Mouse (Mus musculus) intestine, embryonic 14.5 days (tissue): ENCODE results near the gene Six6. TPM values are rescaled to one million over a fixed set of nuclear protein-coding genes. Genes with fewer than 3 reads are reported as not detected.

Experiments used
- ATAC-seq: fragments of 200-750 bp; cut with Nextera tagmentation; replicated peaks from 2 replicates; pipeline ENCODE4 v1.8.0; 2017; ENCODE audit warnings: low read depth, moderate number of reproducible peaks, moderate TSS enrichment, moderate library complexity; ENCODE audit not compliant: low FRiP score, low TSS enrichment
- DNase-seq: peaks from one replicate; pipeline ENCODE4 v3.0.0-alpha.2; 2018; ENCODE audit warnings: low spot score
- H3K27ac ChIP-seq: fragments of 300-500 bp; sonication (generic); 2 replicates; pipeline ENCODE4 v1.5.1; 2014; ENCODE audit warnings: low read depth, mild to moderate bottlenecking, control low read depth
- H3K27me3 ChIP-seq: fragments of 300-500 bp; sonication (generic); replicated peaks from 2 replicates; pipeline ENCODE4 v1.6.1; 2014; ENCODE audit warnings: low read length, control low read depth; ENCODE audit not compliant: control insufficient read depth, insufficient read depth
- H3K36me3 ChIP-seq: fragments of 300-500 bp; sonication (generic); 2 replicates; pipeline ENCODE4 v1.6.1; 2014; ENCODE audit warnings: low read length, control low read depth; ENCODE audit not compliant: control insufficient read depth, insufficient read depth
- H3K4me1 ChIP-seq: fragments of 300-500 bp; sonication (generic); replicated peaks from 2 replicates; pipeline ENCODE4 v1.6.1; 2014; ENCODE audit warnings: low read length, control low read depth, mixed read lengths; ENCODE audit not compliant: control insufficient read depth, insufficient read depth
- H3K4me2 ChIP-seq: fragments of 300-500 bp; sonication (generic); 2 replicates; pipeline ENCODE4 v1.6.1; 2014; ENCODE audit warnings: low read length
- H3K4me3 ChIP-seq: fragments of 300-500 bp; sonication (generic); 2 replicates; pipeline ENCODE4 v1.5.1; 2014; ENCODE audit warnings: low read depth, low read length, control low read depth, mixed read lengths
- H3K9ac ChIP-seq: fragments of 300-500 bp; sonication (generic); 2 replicates; pipeline ENCODE4 v1.6.1; 2014; ENCODE audit warnings: mild to moderate bottlenecking, low read length
- H3K9me3 ChIP-seq: fragments of 300-500 bp; sonication (generic); 2 replicates; pipeline ENCODE4 v1.6.1; 2016; ENCODE audit warnings: low read length, control low read depth; ENCODE audit not compliant: control insufficient read depth
- WGBS: fragments of 180-500 bp; shearing (Covaris S2); extraction: QIAGEN DNeasy Blood & Tissue Kit; methylation state at CpG from one replicate; pipeline ENCODE4 v1.1.7; 2014; 5-methylcytosine and 5-hydroxymethylcytosine counted together
- polyA plus RNA-seq: library from polyadenylated mRNA; unstranded; fragments of >200 nt; fragmentation: Nextera tagmentation; extraction: Ambion mirVana; gene quantifications from 2 replicates; pipeline ENCODE4 v1.2.1, GENCODE M21; 2014

Six6 gene
- polyA plus RNA-seq, 1 experiment from 2014 or later = not detected

- Histone ChIP-seq H3K4me2 (no peak overlapping the region), H3K9me3 (no peaks in the 10 kb centered on the region), H3K27me3 (no peaks in the 10 kb centered on the region), H3K9ac (no peak overlapping the region), H3K27ac (no peak overlapping the region), H3K4me1 (no peaks in the 10 kb centered on the region), H3K36me3 (no peaks in the 10 kb centered on the region), H3K4me3 (no peak overlapping the region)
- DNase-seq = peak; percentile 57
- ATAC-seq = no peak
- 4% methylated on average over 6 of the region's 6 CpGs for WGBS
Measured at GRCm38 (mm10) chr12:72973161-72973560, 33.5 kb downstream of the Six6 start.

- no peaks in the 10 kb centered on the region for H3K4me1 ChIP-seq
- no peak overlapping the region for H3K9ac ChIP-seq
- no peaks in the 10 kb centered on the region for H3K36me3 ChIP-seq
- peak; percentile 51 for DNase-seq
- H3K27ac ChIP-seq = no peak overlapping the region
- peak overlapping the region; percentile 25 for H3K4me3 ChIP-seq
- peak overlapping the region; percentile 52 for H3K4me2 ChIP-seq
- H3K9me3 ChIP-seq = no peaks in the 10 kb centered on the region
- no peaks in the 10 kb centered on the region for H3K27me3 ChIP-seq
- 2% methylated on average over 7 of the region's 7 CpGs for WGBS
- ATAC-seq = no peak
Measured at GRCm38 (mm10) chr12:72976172-72976571, 36.5 kb downstream of the Six6 start.

- 2% methylated on average over 12 of the region's 12 CpGs for WGBS
- Histone ChIP-seq H3K9me3 (no peaks in the 10 kb centered on the region), H3K4me1 (no peaks in the 10 kb centered on the region), H3K27ac (no peak overlapping the region), H3K4me2 (peak overlapping the region; percentile 52), H3K36me3 (no peaks in the 10 kb centered on the region), H3K27me3 (no peaks in the 10 kb centered on the region), H3K4me3 (peak overlapping the region; percentile 25), H3K9ac (no peak overlapping the region)
- ATAC-seq (0 out of 2 replicates have a peak, but pooled peaks have one; percentile 79), DNase-seq (peak; percentile 83)
Measured at GRCm38 (mm10) chr12:72976718-72977117, 37.0 kb downstream of the Six6 start.

- Histone ChIP-seq H3K27me3 (no peaks in the 10 kb centered on the region), H3K36me3 (no peaks in the 10 kb centered on the region), H3K9ac (no peak overlapping the region), H3K27ac (no peak overlapping the region), H3K9me3 (no peaks in the 10 kb centered on the region), H3K4me1 (no peaks in the 10 kb centered on the region), H3K4me3 (no peak overlapping the region), H3K4me2 (no peak overlapping the region)
- 78% methylated on average over 3 of the region's 3 CpGs for WGBS
- ATAC-seq = no peak
- DNase-seq = no peak
Measured at GRCm38 (mm10) chr12:72977851-72978250, 38.2 kb downstream of the Six6 start.

- H3K4me1 ChIP-seq = no peaks in the 10 kb centered on the region
- H3K9ac ChIP-seq = no peak overlapping the region
- 65% methylated on average over 5 of the region's 5 CpGs for WGBS
- no peaks in the 10 kb centered on the region for H3K27me3 ChIP-seq
- no peak overlapping the region for H3K4me2 ChIP-seq
- DNase-seq (no peak), ATAC-seq (no peak)
- no peaks in the 10 kb centered on the region for H3K36me3 ChIP-seq
- no peaks in the 10 kb centered on the region for H3K9me3 ChIP-seq
- H3K4me3 ChIP-seq = no peak overlapping the region
- no peak overlapping the region for H3K27ac ChIP-seq
Measured at GRCm38 (mm10) chr12:72979236-72979635, 39.5 kb downstream of the Six6 start.

- no peaks in the 10 kb centered on the region for H3K27me3 ChIP-seq
- no peak overlapping the region for H3K4me2 ChIP-seq
- no peaks in the 10 kb centered on the region for H3K4me1 ChIP-seq
- H3K9ac ChIP-seq = no peak overlapping the region
- ATAC-seq (no peak), DNase-seq (no peak)
- H3K9me3 ChIP-seq = no peaks in the 10 kb centered on the region
- H3K4me3 ChIP-seq = no peak overlapping the region
- H3K27ac ChIP-seq = no peak overlapping the region
- 68% methylated on average over 10 of the region's 10 CpGs for WGBS
- no peaks in the 10 kb centered on the region for H3K36me3 ChIP-seq
Measured at GRCm38 (mm10) chr12:72982616-72983015, 42.9 kb downstream of the Six6 start.

GRCm38 (mm10) chr12:72983071-72983857 is 43.6 kb downstream of the Six6 start:
- no peaks in the 10 kb centered on the region for H3K4me1 ChIP-seq
- no peaks in the 10 kb centered on the region for H3K27me3 ChIP-seq
- no peaks in the 10 kb centered on the region for H3K36me3 ChIP-seq
- H3K9me3 ChIP-seq = no peaks in the 10 kb centered on the region
- no peak overlapping the region for H3K27ac ChIP-seq
- 78% methylated on average over 8 of the region's 8 CpGs for WGBS
- ATAC-seq (no peak), DNase-seq (no peak)
- no peak overlapping the region for H3K4me3 ChIP-seq
- no peak overlapping the region for H3K9ac ChIP-seq
- no peak overlapping the region for H3K4me2 ChIP-seq
